Mouse (Mus musculus) hindbrain, embryonic 10.5 days (tissue): ENCODE results near the gene Prss16. TPM values are rescaled to one million over a fixed set of nuclear protein-coding genes. Genes with fewer than 3 reads are reported as not detected.

Experiments used
- DNase-seq: peaks from one replicate; pipeline ENCODE4 v3.0.0-alpha.2; 2017; ENCODE audit warnings: low spot score
- H3K27ac ChIP-seq: fragments of 300-500 bp; sonication (generic); 2 replicates; pipeline ENCODE4 v1.5.1; 2016; ENCODE audit warnings: mild to moderate bottlenecking, moderate library complexity
- H3K27me3 ChIP-seq: fragments of 300-500 bp; sonication (generic); 2 replicates; pipeline ENCODE4 v1.6.1; 2016; ENCODE audit warnings: mild to moderate bottlenecking; ENCODE audit not compliant: poor library complexity, insufficient read depth, severe bottlenecking
- H3K36me3 ChIP-seq: fragments of 300-500 bp; sonication (generic); 2 replicates; pipeline ENCODE4 v1.6.1; 2016; ENCODE audit warnings: mild to moderate bottlenecking, moderate library complexity
- H3K4me1 ChIP-seq: fragments of 300-500 bp; sonication (generic); replicated peaks from 2 replicates; pipeline ENCODE4 v1.6.1; 2016; ENCODE audit warnings: mild to moderate bottlenecking
- H3K4me3 ChIP-seq: fragments of 300-500 bp; sonication (generic); 2 replicates; pipeline ENCODE4 v1.5.1; 2016; ENCODE audit warnings: mild to moderate bottlenecking, moderate library complexity
- H3K9me3 ChIP-seq: fragments of 300-500 bp; sonication (generic); 2 replicates; pipeline ENCODE4 v1.6.1; 2016; ENCODE audit warnings: mild to moderate bottlenecking, moderate library complexity
- WGBS: fragments of 180-500 bp; shearing (Covaris S2); methylation state at CpG from one replicate; pipeline ENCODE4 v1.1.7; 2016; 5-methylcytosine and 5-hydroxymethylcytosine counted together
- polyA plus RNA-seq: library from polyadenylated mRNA; unstranded; fragments of >200 nt; fragmentation: Nextera tagmentation; extraction: Ambion mirVana; gene quantifications from 2 replicates; pipeline ENCODE4 v1.2.1, GENCODE M21; 2016

Prss16 gene
- polyA plus RNA-seq, 1 experiment from 2014 or later: 0.18 TPM

- Histone ChIP-seq H3K9me3 (no peaks in the 10 kb centered on the region), H3K27ac (no peak overlapping the region), H3K4me3 (peak overlapping the region; percentile 54), H3K27me3 (peaks cover 87% of the 10 kb centered on the region), H3K4me1 (peaks cover 22% of the 10 kb centered on the region), H3K36me3 (no peaks in the 10 kb centered on the region)
- 1% methylated on average over 21 of the region's 21 CpGs for whole genome bisulfite sequencing
- DNase-seq: peak; percentile 24
Observed at GRCm38 (mm10) chr13:21997201-21997820, 12.2 kb downstream of the Prss16 start.

GRCm38 (mm10) chr13:21996840-21997185 lies 12.7 kb downstream of the Prss16 start:
- peak; percentile 31 for DNase-seq
- Histone ChIP-seq H3K36me3 (no peaks in the 10 kb centered on the region), H3K27me3 (peaks cover 82% of the 10 kb centered on the region), H3K4me1 (peaks cover 22% of the 10 kb centered on the region), H3K4me3 (peak overlapping the region; percentile 54), H3K9me3 (no peaks in the 10 kb centered on the region), H3K27ac (no peak overlapping the region)
- WGBS: 1% methylated on average over 13 of the region's 13 CpGs

GRCm38 (mm10) chr13:21996101-21996839 lies 13.3 kb downstream of the Prss16 start:
- DNase-seq: peak; percentile 78
- H3K27ac ChIP-seq: no peak overlapping the region
- H3K9me3 ChIP-seq: no peaks in the 10 kb centered on the region
- H3K36me3 ChIP-seq: no peaks in the 10 kb centered on the region
- peak overlapping the region; percentile 54 for H3K4me3 ChIP-seq
- peaks cover 22% of the 10 kb centered on the region for H3K4me1 ChIP-seq
- WGBS: 1% methylated on average over 12 of the region's 12 CpGs
- peaks cover 81% of the 10 kb centered on the region for H3K27me3 ChIP-seq

GRCm38 (mm10) chr13:21995331-21995914 lies 14.1 kb downstream of the Prss16 start:
- H3K9me3 ChIP-seq: no peaks in the 10 kb centered on the region
- H3K27ac ChIP-seq: no peak overlapping the region
- H3K36me3 ChIP-seq: no peaks in the 10 kb centered on the region
- WGBS: under 1% methylated on average over 21 of the region's 21 CpGs
- H3K27me3 ChIP-seq: peaks cover 77% of the 10 kb centered on the region
- peak; percentile 65 for DNase-seq
- peak overlapping the region; percentile 54 for H3K4me3 ChIP-seq
- peaks cover 22% of the 10 kb centered on the region for H3K4me1 ChIP-seq

GRCm38 (mm10) chr13:21994896-21995295 lies 14.6 kb downstream of the Prss16 start:
- Histone ChIP-seq H3K4me1 (peaks cover 22% of the 10 kb centered on the region), H3K4me3 (peak overlapping the region; percentile 54), H3K36me3 (no peaks in the 10 kb centered on the region), H3K27me3 (peaks cover 72% of the 10 kb centered on the region), H3K27ac (no peak overlapping the region), H3K9me3 (no peaks in the 10 kb centered on the region)
- no peak for DNase-seq
- WGBS: 5% methylated on average over 8 of the region's 8 CpGs

GRCm38 (mm10) chr13:21993957-21994738 lies 15.4 kb downstream of the Prss16 start:
- WGBS: under 1% methylated on average over 22 of the region's 22 CpGs
- Histone ChIP-seq H3K4me3 (peak overlapping the region; percentile 54), H3K9me3 (no peaks in the 10 kb centered on the region), H3K27ac (no peak overlapping the region), H3K27me3 (peaks cover 64% of the 10 kb centered on the region), H3K36me3 (no peaks in the 10 kb centered on the region), H3K4me1 (peaks cover 22% of the 10 kb centered on the region)
- DNase-seq: peak; percentile 72

GRCm38 (mm10) chr13:21992550-21992949 lies 17.0 kb downstream of the Prss16 start:
- Histone ChIP-seq H3K4me1 (peaks cover 19% of the 10 kb centered on the region), H3K9me3 (no peaks in the 10 kb centered on the region), H3K4me3 (no peak overlapping the region), H3K27ac (no peak overlapping the region), H3K27me3 (peaks cover 59% of the 10 kb centered on the region), H3K36me3 (no peaks in the 10 kb centered on the region)
- no peak for DNase-seq
- WGBS: 85% methylated on average over 5 of the region's 5 CpGs

- H3K4me3 ChIP-seq: no peak overlapping the region
- H3K9me3 ChIP-seq: no peaks in the 10 kb centered on the region
- H3K27me3 ChIP-seq: peaks cover 90% of the 10 kb centered on the region
- no peaks in the 10 kb centered on the region for H3K36me3 ChIP-seq
- no peak overlapping the region for H3K27ac ChIP-seq
- WGBS: 87% methylated on average over 2 of the region's 2 CpGs
- H3K4me1 ChIP-seq: peaks cover 20% of the 10 kb centered on the region
- DNase-seq: no peak
Observed at GRCm38 (mm10) chr13:21984486-21984885, 25.1 kb downstream of the Prss16 start.

GRCm38 (mm10) chr13:21981803-21982193 lies 27.7 kb downstream of the Prss16 start:
- H3K4me1 ChIP-seq: peaks cover 20% of the 10 kb centered on the region
- H3K4me3 ChIP-seq: peak overlapping the region; percentile 57
- H3K9me3 ChIP-seq: no peaks in the 10 kb centered on the region
- DNase-seq: no peak
- 3% methylated on average over 17 of the region's 17 CpGs for WGBS
- peaks cover 91% of the 10 kb centered on the region for H3K27me3 ChIP-seq
- H3K36me3 ChIP-seq: no peaks in the 10 kb centered on the region
- H3K27ac ChIP-seq: peak overlapping the region; percentile 73; the same call in 1 of the 2 replicates

- Histone ChIP-seq H3K4me1 (peaks cover 20% of the 10 kb centered on the region), H3K27me3 (peaks cover 90% of the 10 kb centered on the region), H3K27ac (peak within 1 kb of the TSS; percentile 73), H3K9me3 (no peaks in the 10 kb centered on the region), H3K4me3 (peak within 1 kb of the TSS; percentile 57), H3K36me3 (no peaks in the 10 kb centered on the region)
- WGBS: under 1% methylated on average over 58 of the region's 58 CpGs
- peak; percentile 63 for DNase-seq
Observed at GRCm38 (mm10) chr13:21980981-21981802, 28.4 kb downstream of the Prss16 start, which contains the start of gene Pom121l2. Pom121l2 (plus strand) TSS chr13:21981194.

- Histone ChIP-seq H3K27ac (peak overlapping the region; percentile 95), H3K4me3 (peak overlapping the region; percentile 66), H3K27me3 (peaks cover 27% of the 10 kb centered on the region), H3K36me3 (no peaks in the 10 kb centered on the region), H3K4me1 (no peaks in the 10 kb centered on the region), H3K9me3 (no peaks in the 10 kb centered on the region)
- WGBS: 5% methylated on average over 20 of the region's 20 CpGs
- DNase-seq: peak; percentile 76
Observed at GRCm38 (mm10) chr13:21974726-21975473, 34.6 kb downstream of the Prss16 start.
